Mouse (Mus musculus) erythroblast, embryonic 14.5 days (primary cell): ENCODE data around the gene Mief2.

Experiments used
- GATA1 ChIP-seq: IDR thresholded peaks from 2 replicates; pipeline ENCODE4 v1.6.1; 2012; ENCODE audit warnings: low read length, inconsistent platforms, mixed read lengths
- TAL1 ChIP-seq: IDR thresholded peaks from 3 replicates; pipeline ENCODE4 v1.6.1; 2012; ENCODE audit warnings: low read length, inconsistent platforms, mixed read lengths

DNA sequence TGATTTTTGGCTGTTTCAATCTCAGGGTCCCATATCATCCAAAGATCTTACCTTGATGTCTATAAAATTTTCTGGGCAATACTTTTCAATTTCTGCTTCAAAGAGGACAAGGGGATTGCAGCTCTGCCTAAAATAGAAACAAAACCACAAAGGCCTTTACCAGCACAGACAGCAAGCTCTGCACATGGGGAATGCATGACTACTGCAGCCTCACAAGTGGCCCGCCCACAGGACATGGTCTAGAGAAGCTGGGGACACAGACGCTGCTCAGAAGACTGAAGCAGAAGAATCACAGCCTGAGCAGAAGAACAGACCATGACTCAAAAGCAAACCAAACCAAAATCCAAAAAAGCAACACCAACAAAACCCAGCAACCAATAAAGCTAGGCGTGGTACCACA lies 33.5 kb downstream of the Mief2 start:
- no peak for TF ChIP-seq TAL1
- no peak for TF ChIP-seq GATA1
